ENCODE assay signal across 1 mouse cellular context in the genomic region with DNA sequence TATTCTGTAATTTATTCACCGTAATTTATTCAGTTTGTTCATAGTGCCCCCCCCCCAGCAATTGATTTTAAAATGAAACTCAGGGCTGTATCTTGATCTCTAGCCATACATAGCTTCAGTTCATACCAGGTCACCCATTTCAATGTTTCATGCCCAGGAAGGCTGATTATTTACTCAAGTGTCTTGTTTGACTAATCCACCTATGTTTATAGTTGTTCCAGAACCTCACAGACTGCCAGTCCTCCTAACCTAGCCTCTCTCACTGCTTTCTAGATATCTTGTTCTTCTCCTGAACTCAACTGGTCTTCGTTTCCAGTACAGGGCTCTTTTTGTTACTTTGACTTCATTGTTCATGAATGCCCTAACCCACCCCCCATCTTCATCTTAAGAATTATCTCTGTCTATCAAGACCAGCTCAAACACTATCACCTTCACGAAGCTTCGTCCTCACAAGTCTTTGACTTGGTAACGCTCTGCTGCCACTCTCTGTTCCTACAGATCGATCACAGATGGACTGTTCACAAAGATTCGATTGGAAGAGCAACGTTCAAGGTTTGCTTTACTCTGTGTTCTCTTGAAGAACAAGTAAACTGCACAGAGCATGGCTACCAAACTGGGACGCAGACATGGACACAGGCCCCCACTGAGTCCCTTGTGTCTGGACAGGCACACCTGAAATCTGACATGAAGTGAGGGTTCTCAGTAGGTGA.
TF ChIP-seq lines count a peak whose summit lies in the region.

No protein-coding gene starts in this region.

TF ChIP-seq in myocyte, 11 proteins besides CTCF, POLR2A, EP300 and RAD21 (continued from another document):
- no peak for TF ChIP-seq MYOD1 (IDR thresholded peaks at IDR 0.05; ENCODE audit: control insufficient read depth in 1 of 3, insufficient read length in 2 of 3, low read depth in 2 of 3)
